Mouse (Mus musculus) bone marrow macrophage, adult 2 months (primary cell): Measurements from ENCODE around the gene Col11a1.

ENCODE experiments used
- CTCF ChIP-seq: IDR thresholded peaks from 2 replicates; pipeline ENCODE4 v1.5.1; 2012; ENCODE audit warnings: low read depth, mild to moderate bottlenecking, low read length, moderate library complexity
- POLR2A ChIP-seq: IDR thresholded peaks from 2 replicates; pipeline ENCODE4 v1.6.1; 2012; ENCODE audit warnings: mild to moderate bottlenecking, low read depth, low read length, borderline replicate concordance

- TF ChIP-seq CTCF (no peak), POLR2A (no peak)
Observed at GRCm38 (mm10) chr3:114065123-114065522, 34.8 kb downstream of the Col11a1 start.
